Mouse (Mus musculus): ENCODE data around the gene Ube2e2.
"Not testable (repeated sequence)": the region's sequence is repeated elsewhere in the genome, so short reads cannot be mapped to it uniquely, and the experiment has no call there.

Gene Ube2e2

GRCm38 (mm10) chr14:18637739-18638138 lies 256.3 kb downstream of the Ube2e2 start:
- DNase-seq (ENCODE audit: low read depth, low spot score), result no peak

- DNase-seq (ENCODE audit: low read depth, low spot score), result no peak
Measured at GRCm38 (mm10) chr14:18628170-18628569, 265.9 kb downstream of the Ube2e2 start.

- DNase-seq (ENCODE audit: low read depth, low spot score), result no peak
Measured at GRCm38 (mm10) chr14:18618603-18619002, 275.5 kb downstream of the Ube2e2 start.

GRCm38 (mm10) chr14:18601927-18602326 lies 292.1 kb downstream of the Ube2e2 start:
- DNase-seq (ENCODE audit: low read depth, low spot score), result no peak

GRCm38 (mm10) chr14:18586239-18587034 lies 307.6 kb downstream of the Ube2e2 start:
- no peak for DNase-seq (ENCODE audit: low read depth, low spot score)

GRCm38 (mm10) chr14:18581735-18582134 lies 312.3 kb downstream of the Ube2e2 start:
- DNase-seq (ENCODE audit: low read depth, low spot score), result no peak

GRCm38 (mm10) chr14:18574756-18575155 lies 319.3 kb downstream of the Ube2e2 start:
- no peak for DNase-seq (ENCODE audit: low read depth, low spot score)

- no peak for DNase-seq (ENCODE audit: low read depth, low spot score)
Measured at GRCm38 (mm10) chr14:18574130-18574721, 319.8 kb downstream of the Ube2e2 start.

GRCm38 (mm10) chr14:18573286-18573956 lies 320.6 kb downstream of the Ube2e2 start:
- DNase-seq (ENCODE audit: low read depth, low spot score), result no peak

- no peak for DNase-seq (ENCODE audit: low read depth, low spot score)
Measured at GRCm38 (mm10) chr14:18572852-18573251, 321.2 kb downstream of the Ube2e2 start.

- no peak for DNase-seq (ENCODE audit: low read depth, low spot score)
Measured at GRCm38 (mm10) chr14:18569615-18570014, 324.5 kb downstream of the Ube2e2 start.

- DNase-seq (ENCODE audit: low read depth, low spot score), result not testable (repeated sequence)
Measured at GRCm38 (mm10) chr14:18564999-18565398, 329.1 kb downstream of the Ube2e2 start.

- DNase-seq (ENCODE audit: low read depth, low spot score), result no peak
Measured at GRCm38 (mm10) chr14:18555287-18555686, 338.8 kb downstream of the Ube2e2 start.

GRCm38 (mm10) chr14:18554627-18554988 lies 339.5 kb downstream of the Ube2e2 start:
- no peak for DNase-seq (ENCODE audit: low read depth, low spot score)

GRCm38 (mm10) chr14:18553987-18554626 lies 340.0 kb downstream of the Ube2e2 start:
- no peak for DNase-seq (ENCODE audit: low read depth, low spot score)

- no peak for DNase-seq (ENCODE audit: low read depth, low spot score)
Measured at GRCm38 (mm10) chr14:18547541-18547940, 346.5 kb downstream of the Ube2e2 start.

- DNase-seq (ENCODE audit: low read depth, low spot score), result not testable (repeated sequence)
Measured at GRCm38 (mm10) chr14:18539092-18539491, 355.0 kb downstream of the Ube2e2 start.

- DNase-seq (ENCODE audit: low read depth, low spot score), result no peak
Measured at GRCm38 (mm10) chr14:18530899-18531298, 363.2 kb downstream of the Ube2e2 start.

- DNase-seq (ENCODE audit: low read depth, low spot score), result no peak
Measured at GRCm38 (mm10) chr14:18530496-18530895, 363.6 kb downstream of the Ube2e2 start.

Data from A20 (cell line).